Mouse (Mus musculus) kidney, adult 2 months (tissue): Measurements from ENCODE around the gene Riok1.

ENCODE experiments used
- CTCF ChIP-seq: fragments of 200-500 bp; conservative IDR thresholded peaks from 2 replicates; pipeline ENCODE4 v1.5.1; 2011; ENCODE audit warnings: low read depth, mild to moderate bottlenecking, control low read depth, low read length, moderate library complexity, mixed read lengths; ENCODE audit not compliant: insufficient read depth, insufficient read length
- POLR2A ChIP-seq: fragments of 200-500 bp; IDR thresholded peaks from one replicate; pipeline ENCODE4 v1.6.1; 2011; ENCODE audit warnings: low read depth, low read length, control low read depth

DNA sequence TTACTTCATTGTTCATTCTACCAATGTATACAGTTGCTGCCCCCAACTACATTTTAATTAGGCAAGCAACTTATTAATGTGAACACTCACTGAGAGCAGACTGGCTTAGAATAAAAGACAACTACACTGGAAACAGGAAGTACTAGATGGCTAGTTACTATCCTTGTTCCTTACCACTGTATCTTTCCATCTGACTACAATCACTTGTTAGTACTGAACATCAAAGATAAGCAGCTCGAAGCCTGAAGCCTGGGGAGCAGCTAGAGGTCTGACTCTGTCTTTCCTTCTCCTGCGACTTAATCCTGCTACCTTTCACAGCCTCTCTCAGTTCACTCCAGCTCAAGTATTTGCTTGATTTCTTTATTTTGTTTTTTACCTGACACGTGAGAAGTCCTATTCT is 18.0 kb upstream of the Riok1 start:
- no peak for TF ChIP-seq CTCF
- no peak for TF ChIP-seq POLR2A
